Mouse (Mus musculus): Measurements from ENCODE around the gene Kcnk3. TPM values are rescaled to one million over a fixed set of nuclear protein-coding genes. Genes with fewer than 3 reads are reported as not detected.
A peak's percentile ranks its signal among the peaks of the same experiment; 100 is the strongest.

The Kcnk3 gene
- polyA plus RNA-seq, 1 experiment from 2014 or later = 0.98 TPM

DNA sequence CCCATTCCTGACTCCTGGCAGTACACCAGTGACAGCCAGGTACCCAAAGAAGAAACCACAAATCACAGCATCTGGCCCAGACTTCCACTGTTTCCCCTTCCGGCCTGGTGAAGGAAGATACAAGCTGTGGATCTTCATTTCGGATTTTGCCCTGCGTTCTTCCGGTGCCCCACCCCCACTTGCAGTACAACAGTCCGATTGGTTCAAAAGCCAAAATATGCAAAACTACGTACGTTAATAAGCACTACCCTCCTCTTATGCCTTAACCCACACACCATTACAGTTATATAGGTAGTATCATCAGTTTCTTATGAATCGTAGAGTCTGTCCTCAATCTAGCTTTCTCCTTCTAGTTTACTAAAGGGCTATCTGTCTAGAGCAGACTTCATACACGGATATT lies 77.4 kb downstream of the Kcnk3 start:
- no peak overlapping the region for H3K9ac ChIP-seq (replicated peaks; ENCODE audit: low read length)
- DNase-seq (ENCODE audit: low spot score) (no peak), ATAC-seq (replicated peaks; ENCODE audit: insufficient number of reproducible peaks, low FRiP score, low TSS enrichment, low read depth) (no peak)
- H3K36me3 ChIP-seq (replicated peaks; ENCODE audit: control insufficient read depth, insufficient read depth, low read depth, low read length) = no peaks in the 10 kb centered on the region
- H3K4me3 ChIP-seq (ENCODE audit: low read depth, low read length) = no peak overlapping the region
- WGBS = 89% methylated on average over 9 of the region's 9 CpGs
- no peak overlapping the region for H3K4me2 ChIP-seq (ENCODE audit: low read depth, low read length)
- no peak overlapping the region for H3K27ac ChIP-seq (replicated peaks; ENCODE audit: low read depth, low read length)
- H3K27me3 ChIP-seq (ENCODE audit: control insufficient read depth, insufficient read depth, low read length) = no peaks in the 10 kb centered on the region
- H3K9me3 ChIP-seq (replicated peaks; ENCODE audit: control insufficient read depth, low read length) = no peaks in the 10 kb centered on the region
- H3K4me1 ChIP-seq (ENCODE audit: control insufficient read depth, insufficient read depth, low read length) = no peaks in the 10 kb centered on the region

DNA sequence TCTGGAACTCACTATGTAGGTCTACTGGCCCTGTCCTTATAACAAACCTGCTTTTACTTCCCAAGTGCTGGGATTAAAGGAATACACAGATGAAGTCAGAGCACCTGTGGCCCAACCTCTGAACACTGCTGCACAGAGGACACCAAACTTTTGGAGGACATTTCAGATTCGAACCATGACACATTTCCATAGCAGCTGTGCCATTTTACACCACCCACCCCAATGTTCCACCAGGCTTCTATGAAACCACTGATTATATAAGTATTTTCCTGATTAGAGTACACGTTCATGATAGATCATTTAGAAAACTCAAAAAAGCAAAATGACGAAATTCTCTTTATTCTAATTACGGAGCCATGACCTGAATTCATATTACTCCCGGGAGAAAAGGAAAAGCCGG lies 78.0 kb downstream of the Kcnk3 start:
- Histone ChIP-seq H3K4me1 (ENCODE audit: control insufficient read depth, insufficient read depth, low read length) (no peaks in the 10 kb centered on the region), H3K27ac (replicated peaks; ENCODE audit: low read depth, low read length) (0 out of 2 replicates have a peak overlapping the region, but pooled peaks have one; percentile 88), H3K36me3 (replicated peaks; ENCODE audit: control insufficient read depth, insufficient read depth, low read depth, low read length) (no peaks in the 10 kb centered on the region; the same call in none of the 2 replicates), H3K4me3 (ENCODE audit: low read depth, low read length) (peak overlapping the region; percentile 85), H3K9me3 (replicated peaks; ENCODE audit: control insufficient read depth, low read length) (no peaks in the 10 kb centered on the region), H3K27me3 (ENCODE audit: control insufficient read depth, insufficient read depth, low read length) (no peaks in the 10 kb centered on the region), H3K9ac (replicated peaks; ENCODE audit: low read length) (peak overlapping the region; percentile 51; the same call in 1 of the 2 replicates), H3K4me2 (ENCODE audit: low read depth, low read length) (peak overlapping the region; percentile 48)
- 59% methylated on average over 6 of the region's 6 CpGs for WGBS
- ATAC-seq (replicated peaks; ENCODE audit: insufficient number of reproducible peaks, low FRiP score, low TSS enrichment, low read depth) (no peak), DNase-seq (ENCODE audit: low spot score) (no peak)

DNA sequence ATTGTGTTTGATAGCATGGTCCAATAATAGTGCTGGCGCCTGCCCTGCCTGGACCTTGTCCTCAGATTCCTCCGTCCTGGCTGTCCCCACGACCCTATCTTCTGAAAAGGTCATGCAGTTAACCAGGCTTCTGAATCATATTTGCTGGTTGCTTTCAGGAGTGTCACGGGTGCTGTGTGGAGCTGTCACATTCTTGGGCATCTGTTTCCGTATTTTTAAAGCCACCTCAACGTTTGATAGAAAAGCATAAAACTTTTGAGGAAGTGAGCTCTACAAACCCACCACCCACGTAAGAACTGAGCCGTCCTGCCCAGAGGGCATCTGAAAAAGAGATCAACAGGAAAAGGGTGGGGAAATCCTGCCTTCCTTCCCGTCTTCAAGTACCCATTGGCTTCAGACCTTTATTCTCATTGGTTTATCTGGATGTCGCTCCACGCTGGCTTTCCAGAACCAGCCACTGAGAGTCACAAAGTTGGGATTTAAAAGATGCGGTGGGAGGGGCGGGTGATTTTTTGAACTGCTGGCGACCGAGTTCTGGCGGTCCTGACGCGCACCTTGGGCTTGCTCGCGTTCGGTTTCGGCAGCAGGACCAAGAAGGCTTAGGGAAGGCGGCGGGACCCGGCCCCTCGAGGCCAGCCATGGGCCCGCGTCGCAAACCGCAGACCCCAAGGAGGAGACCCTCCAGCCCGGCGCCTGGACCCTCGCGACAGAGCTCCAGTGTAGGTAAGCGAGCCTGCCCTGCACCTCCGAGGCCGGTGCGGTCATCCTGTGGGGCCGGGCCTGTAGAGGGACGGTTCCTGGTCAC lies 78.6 kb downstream of the Kcnk3 start, which contains the start of gene Cenpa:
Cenpa (plus strand) TSS at position 387 of the 805 bp plus-strand sequence.
- H3K27ac ChIP-seq (replicated peaks; ENCODE audit: low read depth, low read length) = peak within 1 kb of the TSS; percentile 88
- H3K9ac ChIP-seq (replicated peaks; ENCODE audit: low read length) = peak within 1 kb of the TSS; percentile 94
- H3K36me3 ChIP-seq (replicated peaks; ENCODE audit: control insufficient read depth, insufficient read depth, low read depth, low read length) = peaks cover 3% of the 10 kb centered on the region
- no peaks in the 10 kb centered on the region for H3K4me1 ChIP-seq (ENCODE audit: control insufficient read depth, insufficient read depth, low read length)
- DNase-seq (ENCODE audit: low spot score) (peak; percentile 96), ATAC-seq (replicated peaks; ENCODE audit: insufficient number of reproducible peaks, low FRiP score, low TSS enrichment, low read depth) (peak; percentile 95)
- no peaks in the 10 kb centered on the region for H3K9me3 ChIP-seq (replicated peaks; ENCODE audit: control insufficient read depth, low read length)
- H3K4me3 ChIP-seq (ENCODE audit: low read depth, low read length) = peak within 1 kb of the TSS; percentile 85
- no peaks in the 10 kb centered on the region for H3K27me3 ChIP-seq (ENCODE audit: control insufficient read depth, insufficient read depth, low read length)
- WGBS = under 1% methylated on average over 40 of the region's 40 CpGs
- H3K4me2 ChIP-seq (ENCODE audit: low read depth, low read length) = peak within 1 kb of the TSS; percentile 53

DNA sequence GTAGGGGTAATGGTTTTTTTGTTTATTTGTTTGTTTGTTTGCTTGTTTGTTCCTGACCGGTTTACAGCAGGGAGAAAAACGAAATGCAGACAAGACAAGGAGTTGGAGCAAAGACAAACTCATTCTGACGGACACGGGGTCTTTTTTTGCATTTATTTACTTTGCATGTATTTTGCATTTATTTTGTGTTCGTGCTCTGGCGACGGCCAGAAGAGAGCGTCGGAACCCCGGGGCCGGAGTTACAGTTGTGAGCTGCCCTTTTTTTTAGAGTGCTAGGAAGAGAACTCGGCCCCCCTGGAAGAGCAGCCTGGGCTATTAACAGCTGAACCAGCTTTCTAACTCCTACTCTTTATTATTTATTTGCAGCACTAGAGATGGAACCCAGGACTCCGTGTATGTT lies 79.2 kb downstream of the Kcnk3 start:
- ATAC-seq (replicated peaks; ENCODE audit: insufficient number of reproducible peaks, low FRiP score, low TSS enrichment, low read depth) = no peak
- peak overlapping the region; percentile 53 for H3K4me2 ChIP-seq (ENCODE audit: low read depth, low read length)
- peak overlapping the region; percentile 88 for H3K27ac ChIP-seq (replicated peaks; ENCODE audit: low read depth, low read length)
- peak overlapping the region; percentile 94 for H3K9ac ChIP-seq (replicated peaks; ENCODE audit: low read length)
- no peaks in the 10 kb centered on the region for H3K9me3 ChIP-seq (replicated peaks; ENCODE audit: control insufficient read depth, low read length)
- no peaks in the 10 kb centered on the region for H3K27me3 ChIP-seq (ENCODE audit: control insufficient read depth, insufficient read depth, low read length)
- H3K4me3 ChIP-seq (ENCODE audit: low read depth, low read length) = peak overlapping the region; percentile 85
- no peaks in the 10 kb centered on the region for H3K4me1 ChIP-seq (ENCODE audit: control insufficient read depth, insufficient read depth, low read length)
- no peak for DNase-seq (ENCODE audit: low spot score)
- peaks cover 3% of the 10 kb centered on the region for H3K36me3 ChIP-seq (replicated peaks; ENCODE audit: control insufficient read depth, insufficient read depth, low read depth, low read length)
- WGBS = under 1% methylated on average over 13 of the region's 13 CpGs

DNA sequence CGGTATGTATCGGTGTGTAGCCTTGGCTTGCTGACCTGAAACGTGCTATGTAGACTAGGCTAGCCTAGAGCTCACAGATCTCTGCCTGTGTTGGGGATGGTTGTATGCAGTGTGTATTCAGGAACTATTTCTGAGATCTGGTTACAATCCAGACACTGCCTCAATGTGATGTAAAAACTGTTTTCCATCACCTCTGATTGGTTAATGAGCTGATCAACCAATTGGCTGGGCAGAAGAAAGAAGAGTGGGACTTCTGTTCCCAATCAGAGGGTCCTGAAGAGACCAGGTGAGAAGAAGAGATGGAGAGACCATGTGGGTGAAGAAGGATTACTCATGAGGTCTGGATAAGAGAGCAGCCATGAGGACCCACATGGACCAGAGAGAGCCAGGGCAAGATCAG lies 79.7 kb downstream of the Kcnk3 start:
- peak overlapping the region; percentile 85 for H3K4me3 ChIP-seq (ENCODE audit: low read depth, low read length)
- no peaks in the 10 kb centered on the region for H3K27me3 ChIP-seq (ENCODE audit: control insufficient read depth, insufficient read depth, low read length)
- no peaks in the 10 kb centered on the region for H3K4me1 ChIP-seq (ENCODE audit: control insufficient read depth, insufficient read depth, low read length)
- no peak overlapping the region for H3K27ac ChIP-seq (replicated peaks; ENCODE audit: low read depth, low read length)
- WGBS = 3% methylated on average over 3 of the region's 3 CpGs
- no peaks in the 10 kb centered on the region for H3K9me3 ChIP-seq (replicated peaks; ENCODE audit: control insufficient read depth, low read length)
- H3K36me3 ChIP-seq (replicated peaks; ENCODE audit: control insufficient read depth, insufficient read depth, low read depth, low read length) = peaks cover 3% of the 10 kb centered on the region
- peak overlapping the region; percentile 94 for H3K9ac ChIP-seq (replicated peaks; ENCODE audit: low read length)
- DNase-seq (ENCODE audit: low spot score) (no peak), ATAC-seq (replicated peaks; ENCODE audit: insufficient number of reproducible peaks, low FRiP score, low TSS enrichment, low read depth) (no peak)
- peak overlapping the region; percentile 53 for H3K4me2 ChIP-seq (ENCODE audit: low read depth, low read length)

DNA sequence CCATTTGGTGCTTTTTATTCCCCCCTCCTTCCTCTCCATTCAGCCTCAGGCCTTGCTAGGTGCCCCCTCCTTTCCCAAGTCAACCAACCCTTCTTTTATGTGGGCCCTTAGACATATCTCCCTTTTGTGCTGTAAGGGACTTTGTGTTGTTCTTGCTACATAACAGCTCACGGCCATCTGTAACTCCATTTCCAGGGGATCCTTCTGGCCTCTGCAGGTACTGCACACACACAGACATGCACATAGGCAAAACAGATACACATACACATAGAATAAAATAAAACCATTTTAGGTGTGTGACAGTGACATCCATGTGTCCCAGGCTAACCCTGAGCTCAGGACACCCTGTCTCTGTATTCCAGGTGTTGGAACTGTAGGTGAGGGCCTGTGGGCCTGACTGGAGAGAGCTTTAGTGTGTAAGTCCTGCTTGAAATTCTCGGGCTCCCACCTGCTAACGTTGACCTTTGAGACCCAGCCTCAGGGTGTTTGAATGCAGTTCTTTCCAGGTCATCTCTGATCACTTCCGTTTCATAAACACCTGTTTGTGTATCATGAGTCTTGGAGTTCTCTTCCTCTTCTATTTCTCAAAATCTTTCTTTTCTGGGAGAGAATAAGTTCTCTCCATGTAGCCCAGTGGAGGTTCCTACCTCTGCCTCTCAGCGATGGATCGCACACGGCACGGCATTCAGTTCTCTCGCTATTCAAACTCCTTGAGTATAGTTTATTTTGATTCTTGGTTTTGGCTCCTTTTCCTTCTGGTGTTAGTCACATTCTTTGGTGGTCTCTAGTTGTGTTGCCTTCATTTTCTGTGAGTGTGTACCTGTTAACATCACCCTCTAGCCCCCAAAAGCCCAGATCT lies 80.9 kb downstream of the Kcnk3 start:
- Histone ChIP-seq H3K4me2 (ENCODE audit: low read depth, low read length) (peak overlapping the region; percentile 1; the same call in 1 of the 2 replicates), H3K9me3 (replicated peaks; ENCODE audit: control insufficient read depth, low read length) (no peaks in the 10 kb centered on the region), H3K4me3 (ENCODE audit: low read depth, low read length) (no peak overlapping the region), H3K27me3 (ENCODE audit: control insufficient read depth, insufficient read depth, low read length) (no peaks in the 10 kb centered on the region), H3K36me3 (replicated peaks; ENCODE audit: control insufficient read depth, insufficient read depth, low read depth, low read length) (peaks cover 8% of the 10 kb centered on the region), H3K9ac (replicated peaks; ENCODE audit: low read length) (no peak overlapping the region), H3K4me1 (ENCODE audit: control insufficient read depth, insufficient read depth, low read length) (no peaks in the 10 kb centered on the region), H3K27ac (replicated peaks; ENCODE audit: low read depth, low read length) (no peak overlapping the region)
- WGBS = 88% methylated on average over 9 of the region's 9 CpGs
- ATAC-seq (replicated peaks; ENCODE audit: insufficient number of reproducible peaks, low FRiP score, low TSS enrichment, low read depth) (no peak), DNase-seq (ENCODE audit: low spot score) (no peak)

DNA sequence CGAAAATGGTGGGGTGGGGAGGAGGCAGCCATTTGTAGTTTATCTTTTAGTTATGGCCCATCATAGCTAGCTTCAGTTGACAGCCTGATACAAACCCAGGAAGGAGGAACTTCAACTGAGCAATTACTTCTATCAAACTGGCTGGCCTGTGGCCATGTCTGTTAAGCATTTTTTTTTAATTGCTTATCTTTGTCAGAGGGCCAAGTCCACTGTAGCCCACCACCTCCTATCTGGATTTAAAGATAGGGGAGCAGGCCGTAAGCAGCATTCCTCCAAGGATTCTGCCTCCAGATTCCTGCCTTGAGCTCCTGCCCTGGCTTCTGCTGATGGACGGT lies 81.5 kb downstream of the Kcnk3 start:
- DNase-seq (ENCODE audit: low spot score) = no peak
- H3K9ac ChIP-seq (replicated peaks; ENCODE audit: low read length) = no peak overlapping the region
- no peak for ATAC-seq (replicated peaks; ENCODE audit: insufficient number of reproducible peaks, low FRiP score, low TSS enrichment, low read depth)
- H3K4me3 ChIP-seq (ENCODE audit: low read depth, low read length) = no peak overlapping the region
- no peak overlapping the region for H3K27ac ChIP-seq (replicated peaks; ENCODE audit: low read depth, low read length)
- H3K36me3 ChIP-seq (replicated peaks; ENCODE audit: control insufficient read depth, insufficient read depth, low read depth, low read length) = peaks cover 13% of the 10 kb centered on the region
- WGBS = 75% methylated on average over 3 of the region's 3 CpGs
- no peaks in the 10 kb centered on the region for H3K9me3 ChIP-seq (replicated peaks; ENCODE audit: control insufficient read depth, low read length)
- no peaks in the 10 kb centered on the region for H3K4me1 ChIP-seq (ENCODE audit: control insufficient read depth, insufficient read depth, low read length)
- no peaks in the 10 kb centered on the region for H3K27me3 ChIP-seq (ENCODE audit: control insufficient read depth, insufficient read depth, low read length)
- no peak overlapping the region for H3K4me2 ChIP-seq (ENCODE audit: low read depth, low read length)

DNA sequence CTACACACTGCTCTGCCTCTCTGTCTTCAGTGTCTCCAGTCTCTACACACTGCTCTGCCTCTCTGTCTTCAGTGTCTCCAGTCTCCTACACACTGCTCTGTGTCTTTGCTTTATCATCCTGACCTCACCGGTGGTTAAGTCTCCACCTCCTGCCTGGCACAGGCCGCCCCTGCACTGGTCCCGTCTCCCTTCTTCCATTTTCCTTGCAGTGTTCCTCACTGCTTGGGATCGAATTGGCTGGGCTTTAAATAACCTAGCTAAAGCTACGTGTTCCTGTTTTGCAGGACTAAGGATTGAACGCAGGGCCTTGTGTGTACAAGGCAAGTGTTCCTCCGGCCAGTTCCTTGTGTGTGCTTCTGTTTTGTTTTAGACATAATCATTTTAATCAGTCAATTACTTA lies 82.1 kb downstream of the Kcnk3 start:
- 94% methylated on average over 7 of the region's 7 CpGs for WGBS
- H3K4me3 ChIP-seq (ENCODE audit: low read depth, low read length) = no peak overlapping the region
- no peak for DNase-seq (ENCODE audit: low spot score)
- H3K9ac ChIP-seq (replicated peaks; ENCODE audit: low read length) = no peak overlapping the region
- H3K4me1 ChIP-seq (ENCODE audit: control insufficient read depth, insufficient read depth, low read length) = no peaks in the 10 kb centered on the region
- H3K4me2 ChIP-seq (ENCODE audit: low read depth, low read length) = no peak overlapping the region
- H3K9me3 ChIP-seq (replicated peaks; ENCODE audit: control insufficient read depth, low read length) = no peaks in the 10 kb centered on the region
- H3K27ac ChIP-seq (replicated peaks; ENCODE audit: low read depth, low read length) = no peak overlapping the region
- ATAC-seq (replicated peaks; ENCODE audit: insufficient number of reproducible peaks, low FRiP score, low TSS enrichment, low read depth) = no peak
- no peaks in the 10 kb centered on the region for H3K27me3 ChIP-seq (ENCODE audit: control insufficient read depth, insufficient read depth, low read length)
- peaks cover 14% of the 10 kb centered on the region for H3K36me3 ChIP-seq (replicated peaks; ENCODE audit: control insufficient read depth, insufficient read depth, low read depth, low read length)

Data from embryonic facial prominence, embryonic 11.5 days (tissue).